8 mouse cellular contexts compared by ENCODE assay signal in genomic region chr8:110617801-110618358, GRCm38 (mm10). TPM values are rescaled to one million over a fixed set of nuclear protein-coding genes. Genes with fewer than 3 reads are reported as not detected.
A peak's percentile ranks its signal among the peaks of the same experiment; 100 is the strongest.
DNase-seq lines count a peak whose midpoint lies in the region; ATAC-seq and TF ChIP-seq lines count a peak whose summit lies in the region.

No protein-coding gene starts in this region.

- peak overlapping the region; percentile 40; the same call in 1 of the 2 replicates for H3K9ac ChIP-seq in heart, embryonic 11.5 days (ENCODE audit: low read depth, low read length)
- peak overlapping the region; percentile 59 for H3K9ac ChIP-seq in forebrain, embryonic 14.5 days (ENCODE audit: low read length)
- H3K9ac ChIP-seq in liver, embryonic 14.5 days (replicated peaks), result no peak overlapping the region

- no peak for TF ChIP-seq EP300 in liver, embryonic 14.5 days (IDR thresholded peaks at IDR 0.05; ENCODE audit: low read depth)

- no peaks in the 10 kb centered on the region for H3K27me3 ChIP-seq in heart, embryonic 11.5 days (ENCODE audit: control insufficient read depth, insufficient read depth, low read length)
- H3K27me3 ChIP-seq in E14TG2a.4 (ENCODE audit: insufficient read depth, low read length), result peaks cover 21% of the 10 kb centered on the region
- H3K27me3 ChIP-seq in forebrain, embryonic 14.5 days (replicated peaks; ENCODE audit: control insufficient read depth, insufficient read depth, low read length), result no peaks in the 10 kb centered on the region
- H3K27me3 ChIP-seq in liver, embryonic 14.5 days (ENCODE audit: control insufficient read depth, insufficient read depth, low read length), result no peaks in the 10 kb centered on the region

- WGBS in heart, embryonic 11.5 days (ENCODE audit: insufficient replicate concordance), result 21% methylated on average over 14 of the region's 14 CpGs
- 21% methylated on average over 14 of the region's 14 CpGs for WGBS in forebrain, embryonic 14.5 days
- WGBS in liver, embryonic 14.5 days (ENCODE audit: insufficient replicate concordance), result 17% methylated on average over 14 of the region's 14 CpGs

- H3K36me3 ChIP-seq in heart, embryonic 11.5 days (ENCODE audit: control insufficient read depth, insufficient read depth, low read length), result no peaks in the 10 kb centered on the region
- H3K36me3 ChIP-seq in E14TG2a.4 (ENCODE audit: insufficient read depth, low read length), result peaks cover 29% of the 10 kb centered on the region
- 0 out of 2 replicates have a peak, but pooled peaks cover 3% of the 10 kb centered on the region for H3K36me3 ChIP-seq in forebrain, embryonic 14.5 days (ENCODE audit: control insufficient read depth, insufficient read depth, low read length)
- no peaks in the 10 kb centered on the region for H3K36me3 ChIP-seq in liver, embryonic 14.5 days (replicated peaks; ENCODE audit: control insufficient read depth, insufficient read depth, low read depth)

- H3K9me3 ChIP-seq in heart, embryonic 11.5 days (replicated peaks; ENCODE audit: control insufficient read depth, low read length), result no peaks in the 10 kb centered on the region
- no peaks in the 10 kb centered on the region for H3K9me3 ChIP-seq in E14TG2a.4 (ENCODE audit: low read length)
- H3K9me3 ChIP-seq in forebrain, embryonic 14.5 days (replicated peaks; ENCODE audit: control insufficient read depth, low read length), result no peaks in the 10 kb centered on the region
- H3K9me3 ChIP-seq in liver, embryonic 14.5 days (ENCODE audit: control insufficient read depth, low read length), result no peaks in the 10 kb centered on the region

- H3K4me3 ChIP-seq in heart, embryonic 11.5 days (ENCODE audit: low read depth, low read length), result peak overlapping the region; percentile 86
- peak overlapping the region; percentile 99 for H3K4me3 ChIP-seq in E14TG2a.4 (replicated peaks; ENCODE audit: low read length)
- peak overlapping the region; percentile 76 for H3K4me3 ChIP-seq in forebrain, embryonic 14.5 days (ENCODE audit: low read depth, low read length)
- H3K4me3 ChIP-seq in liver, embryonic 14.5 days (ENCODE audit: insufficient read depth in 1 of 2, low read depth in 2 of 2, low read length in 2 of 2), result peak overlapping the region; percentile 28 to 85

- TF ChIP-seq CTCF in E14TG2a.4 (conservative IDR thresholded peaks at IDR 0.05; ENCODE audit: low read length), result no peak
- no peak for TF ChIP-seq CTCF in liver, embryonic 14.5 days (IDR thresholded peaks at IDR 0.05; ENCODE audit: low read depth)

- peak overlapping the region; percentile 88 for H3K4me2 ChIP-seq in heart, embryonic 11.5 days
- H3K4me2 ChIP-seq in forebrain, embryonic 14.5 days (ENCODE audit: low read length), result peak overlapping the region; percentile 82
- peak overlapping the region; percentile 77 for H3K4me2 ChIP-seq in liver, embryonic 14.5 days (ENCODE audit: low read depth)

- no peak for ATAC-seq in heart, embryonic 11.5 days (replicated peaks; ENCODE audit: insufficient number of reproducible peaks, low FRiP score, low TSS enrichment)
- peak; percentile 49 for ATAC-seq in forebrain, embryonic 14.5 days
- no peak for ATAC-seq in liver, embryonic 14.5 days (ENCODE audit: insufficient read depth)

- DNase-seq in heart, postnatal 4 days, result no peak
- DNase-seq in forebrain, embryonic 14.5 days (ENCODE audit: low spot score), result no peak
- DNase-seq in liver, embryonic 14.5 days (ENCODE audit: low read depth in 3 of 3, low spot score in 3 of 3), result no peak
- no peak for DNase-seq in adipocyte (ENCODE audit: low spot score)
- DNase-seq in right cerebral cortex, adult 2 months (ENCODE audit: low spot score in 2 of 2), result no peak
- no peak for DNase-seq in urinary bladder, postnatal 25 days (ENCODE audit: low spot score)

- no peak overlapping the region for H3K27ac ChIP-seq in heart, embryonic 11.5 days (ENCODE audit: low read depth, low read length)
- H3K27ac ChIP-seq in forebrain, embryonic 14.5 days (ENCODE audit: low read depth, low read length), result peak overlapping the region; percentile 59
- H3K27ac ChIP-seq in liver, embryonic 14.5 days, result no peak overlapping the region

- peaks cover 8% of the 10 kb centered on the region for H3K4me1 ChIP-seq in heart, embryonic 11.5 days (ENCODE audit: control insufficient read depth, insufficient read depth, low read length)
- peaks cover 47% of the 10 kb centered on the region for H3K4me1 ChIP-seq in E14TG2a.4 (replicated peaks; ENCODE audit: low read depth, low read length)
- H3K4me1 ChIP-seq in forebrain, embryonic 14.5 days (ENCODE audit: control insufficient read depth, insufficient read depth, low read length), result peaks cover 11% of the 10 kb centered on the region
- H3K4me1 ChIP-seq in liver, embryonic 14.5 days (replicated peaks; ENCODE audit: control insufficient read depth in 2 of 2, insufficient read depth in 2 of 2, low read length in 1 of 2), result peaks cover 8 to 13% of the 10 kb centered on the region in 2 experiments

RNA-seq across cellular contexts. Expression of gene Vac14, which starts 0.5 kb away (rescaled TPM):
- polyA plus RNA-seq in heart, embryonic 11.5 days (2014; fragmentation: Nextera tagmentation; extraction: Ambion mirVana), result 21.6 and 22.7 TPM in 2 replicates
- 10 to 100 TPM; 26.7 to 28.1 TPM for total RNA-seq in heart, postnatal 4 days (2021)
- 25.8 and 27.1 TPM in 2 replicates for polyA plus RNA-seq in forebrain, embryonic 14.5 days (2014; fragmentation: Nextera tagmentation; extraction: Ambion mirVana)
- polyA plus RNA-seq in liver, embryonic 14.5 days (2012; rRNA removed), result 13.4 and 14.8 TPM in 2 replicates
- 11.2 and 14.6 TPM in 2 replicates for polyA plus RNA-seq in liver, embryonic 14.5 days (2014; fragmentation: Nextera tagmentation; extraction: Ambion mirVana)
